Mouse (Mus musculus) c-Kit-positive CD71-positive TER-119-negative erythroid progenitor cells, embryonic 14.5 days (primary cell): ENCODE data around the gene Dnajc17.

Experiments used
- DNase-seq: peaks from one replicate; pipeline ENCODE4 v3.0.0-alpha.2; 2013; ENCODE audit warnings: low read depth

The Dnajc17 gene

DNA sequence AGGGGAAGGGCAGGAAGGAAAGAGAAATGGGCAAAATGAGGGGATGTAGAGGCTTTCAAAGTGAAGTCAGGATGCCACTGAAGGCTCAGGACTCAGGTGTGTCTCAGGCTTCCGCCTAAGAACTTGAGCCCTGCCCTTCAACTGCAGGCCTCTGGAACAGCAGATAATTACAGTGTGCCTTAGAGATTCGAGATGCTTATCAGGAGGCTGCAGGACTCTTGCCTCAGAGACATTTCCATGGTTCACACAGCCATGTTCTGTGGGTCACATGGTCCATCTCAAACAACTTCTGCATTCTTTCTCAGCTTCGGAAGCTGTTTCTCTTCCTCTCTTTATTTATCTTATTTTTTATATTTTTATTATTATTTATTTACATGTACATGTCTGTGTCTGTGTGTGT lies 45.5 kb downstream of the Dnajc17 start:
- DNase-seq, result peak; percentile 64

GRCm38 (mm10) chr2:119161247-119161646 lies 47.3 kb downstream of the Dnajc17 start:
- DNase-seq, result no peak

GRCm38 (mm10) chr2:119157836-119158235 lies 50.8 kb downstream of the Dnajc17 start:
- no peak for DNase-seq

DNA sequence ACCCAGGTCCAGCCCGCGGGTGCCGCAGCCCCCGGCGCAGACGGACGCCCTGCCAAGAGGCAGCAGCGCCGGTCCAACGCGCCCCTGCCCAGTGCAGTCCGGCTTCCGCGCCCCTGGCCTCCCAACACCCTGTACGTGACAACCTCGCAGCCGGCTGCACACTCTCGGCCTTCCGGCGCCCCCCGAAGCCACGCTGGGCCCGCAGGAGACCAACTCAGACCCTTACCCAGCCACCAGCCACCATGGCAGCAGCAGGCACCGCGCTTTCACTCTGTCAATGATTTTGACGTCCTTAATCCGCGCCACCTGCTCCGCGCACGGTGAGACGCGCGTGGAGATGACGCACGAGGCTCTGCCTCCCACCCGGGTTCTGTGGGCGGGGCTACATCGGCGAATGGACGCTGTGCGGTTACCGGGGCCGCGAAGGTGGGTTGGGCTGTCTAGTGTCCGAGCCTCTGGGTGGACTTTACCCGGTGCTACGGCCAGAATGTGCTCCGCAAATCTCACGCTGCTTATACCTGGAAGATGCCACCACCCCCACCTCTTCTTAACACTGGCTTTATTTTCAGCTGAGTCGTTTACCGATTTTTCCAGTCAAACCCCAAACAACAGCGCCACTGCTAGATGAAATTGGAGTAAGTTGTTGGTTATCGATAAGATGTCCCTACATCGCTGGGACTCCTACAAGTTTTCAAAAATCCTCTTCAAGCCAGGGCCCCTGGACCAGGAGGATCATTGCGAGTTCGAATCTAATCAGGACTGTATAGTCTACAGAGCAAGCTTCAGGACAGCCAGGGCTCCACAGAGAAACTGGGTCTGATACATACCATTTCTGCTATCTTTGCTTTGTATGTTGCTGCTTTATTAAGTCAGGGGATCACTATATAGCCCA lies 51.7 kb downstream of the Dnajc17 start, which contains the start of gene Rmdn3:
TSS of gene Rmdn3 (minus strand) at position 354 of the 892 bp plus-strand sequence.
- DNase-seq, result peak; percentile 94

DNA sequence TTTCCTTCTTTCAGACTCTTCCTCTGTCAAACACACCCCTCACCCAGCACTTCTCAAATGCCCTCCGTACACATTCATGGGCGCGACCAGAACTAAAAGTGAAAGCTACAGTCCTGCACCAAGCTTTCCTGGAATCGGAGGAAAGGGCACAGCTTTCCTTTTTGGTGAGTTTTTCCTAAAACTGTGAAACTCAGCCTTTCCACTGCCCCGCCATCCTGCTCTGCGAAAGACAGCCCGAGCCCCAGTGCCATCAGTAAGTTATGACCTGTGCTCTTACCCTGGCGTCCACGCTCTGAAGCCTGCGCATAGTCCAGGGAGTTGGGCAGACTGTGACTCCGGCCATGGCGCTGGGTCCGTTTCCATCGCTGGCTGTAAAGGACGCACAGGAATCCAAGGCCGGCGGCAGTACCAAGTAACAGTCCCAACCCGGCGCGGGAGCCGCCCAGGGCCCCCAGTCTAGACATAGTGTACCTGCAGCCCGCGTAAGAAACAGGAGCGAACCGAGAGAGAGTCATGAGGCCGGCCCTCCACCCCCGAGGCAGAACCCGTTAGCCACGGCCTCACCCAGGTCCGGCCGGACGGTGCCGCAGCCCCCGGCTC lies 52.4 kb downstream of the Dnajc17 start:
- DNase-seq, result no peak

GRCm38 (mm10) chr2:119155388-119155787 lies 53.2 kb downstream of the Dnajc17 start:
- DNase-seq, result peak; percentile 89

DNA sequence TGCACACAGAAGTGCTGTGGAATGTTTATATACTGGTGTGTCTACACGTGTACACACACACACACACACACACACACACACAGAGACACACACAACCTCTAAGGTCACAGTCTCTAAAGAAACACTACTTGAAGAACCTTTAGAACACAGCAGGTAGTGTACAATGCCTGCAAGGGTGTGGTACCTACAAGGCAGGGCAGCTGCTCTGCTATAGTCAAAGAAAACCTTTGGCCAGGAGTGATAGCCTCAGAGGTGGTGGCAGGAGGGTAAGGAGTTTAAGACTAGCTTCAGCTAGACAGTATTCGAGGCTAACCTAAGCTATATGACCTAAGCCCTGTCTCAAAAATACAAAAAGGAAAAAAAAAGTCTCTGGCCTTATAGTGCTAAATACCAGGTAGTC lies 53.9 kb downstream of the Dnajc17 start:
- no peak for DNase-seq

DNA sequence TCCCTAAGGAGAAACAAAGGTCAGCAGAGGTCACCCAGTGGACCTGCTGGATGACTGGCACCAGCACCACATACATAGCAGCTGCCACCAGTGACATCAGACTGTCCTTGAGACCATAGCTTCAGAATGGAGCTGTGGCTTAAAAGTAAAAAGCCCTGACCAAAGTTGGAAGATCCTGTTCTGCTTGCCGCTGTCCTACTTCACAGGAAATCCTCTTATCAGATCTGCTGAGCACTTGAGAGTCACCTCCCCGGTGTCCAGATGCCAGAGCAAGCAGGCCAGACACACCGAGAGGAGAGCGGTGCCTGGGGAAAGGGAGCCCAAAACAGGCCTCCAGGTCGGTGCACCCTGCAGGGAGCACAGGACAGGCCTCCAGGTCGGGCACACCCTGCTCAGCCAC lies 56.3 kb downstream of the Dnajc17 start:
- DNase-seq, result no peak

DNA sequence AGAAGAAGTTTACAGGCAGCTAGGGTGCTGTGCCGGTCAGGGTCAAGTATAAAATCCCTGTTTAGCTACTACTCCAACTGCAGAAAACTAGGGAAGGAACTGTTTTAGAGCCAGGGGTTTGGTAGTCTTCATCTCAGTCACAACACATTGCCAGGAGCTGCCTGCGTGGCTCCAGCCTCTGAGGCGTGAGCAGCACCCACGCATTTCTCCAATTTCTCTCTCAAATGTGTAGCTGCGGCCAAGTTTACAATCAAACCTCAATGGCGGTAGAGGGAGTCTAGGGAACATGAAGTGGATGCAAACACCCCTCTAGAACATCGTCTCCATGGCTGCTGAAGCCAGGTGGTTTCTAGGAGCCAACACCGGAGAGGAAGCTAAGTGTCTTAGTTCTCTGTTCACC lies 60.8 kb downstream of the Dnajc17 start:
- DNase-seq, result no peak

DNA sequence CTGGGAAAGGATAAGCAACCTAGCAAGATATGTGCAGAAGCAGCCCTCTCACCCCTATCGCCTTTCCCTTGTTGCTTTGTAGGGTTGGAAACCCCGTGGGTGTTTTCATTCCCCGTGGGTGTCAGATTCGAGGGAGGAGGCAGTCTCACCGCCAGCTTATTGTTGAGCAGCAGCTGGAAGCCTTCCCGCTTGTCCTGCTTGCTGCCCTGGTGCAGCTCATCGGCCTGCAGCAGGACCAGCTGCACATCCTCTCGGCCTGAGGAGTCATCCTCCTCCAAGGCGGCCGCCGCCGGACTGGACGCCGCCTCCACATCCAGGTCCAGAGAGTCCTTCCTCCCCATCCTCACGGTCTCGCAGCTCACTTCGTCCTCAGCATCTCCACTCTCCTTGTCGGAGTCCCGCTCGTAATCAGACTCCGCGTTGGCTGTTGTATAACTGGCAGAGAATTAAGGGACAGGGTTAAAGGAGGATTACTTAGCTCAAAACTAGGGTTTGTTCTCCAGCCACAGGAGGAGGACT lies 61.4 kb downstream of the Dnajc17 start:
- no peak for DNase-seq

DNA sequence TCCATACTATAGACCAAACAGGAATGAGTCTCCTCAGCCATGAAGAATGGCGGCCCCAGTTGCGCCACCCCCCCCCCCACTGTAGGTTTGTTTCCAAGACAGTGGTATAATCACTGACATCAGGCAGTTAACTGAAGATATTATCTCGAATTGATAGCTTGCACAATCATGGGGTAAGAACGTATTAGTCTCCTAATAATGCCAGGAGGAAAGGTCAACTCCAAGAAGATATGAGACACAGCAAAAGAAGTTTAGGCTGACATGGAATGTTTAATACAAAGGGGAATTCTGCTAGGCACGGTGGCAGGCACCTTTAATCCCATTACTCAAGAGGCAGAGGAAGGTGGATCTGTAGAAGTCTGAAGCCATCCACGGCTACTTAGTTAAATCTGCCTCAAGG lies 62.2 kb downstream of the Dnajc17 start:
- DNase-seq, result no peak

DNA sequence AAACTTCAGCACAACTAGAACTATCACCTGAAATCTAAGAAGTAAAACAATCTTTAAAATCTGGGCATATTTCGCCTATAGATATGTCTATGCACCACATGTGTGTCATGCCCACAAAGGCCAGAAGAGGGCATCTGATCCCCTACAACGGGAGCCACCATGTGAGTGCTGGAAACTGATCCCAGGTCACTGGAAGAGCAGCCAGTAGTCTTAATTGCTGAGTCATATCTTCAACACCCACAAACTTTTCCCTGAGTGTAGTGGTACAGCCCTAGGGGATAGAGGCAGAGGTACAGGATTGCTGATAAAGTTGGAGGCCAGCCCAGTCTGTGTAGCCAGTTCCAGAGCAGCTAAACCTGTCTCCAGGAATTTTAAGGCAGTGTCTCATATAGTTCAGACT lies 63.4 kb downstream of the Dnajc17 start:
- DNase-seq, result no peak

DNA sequence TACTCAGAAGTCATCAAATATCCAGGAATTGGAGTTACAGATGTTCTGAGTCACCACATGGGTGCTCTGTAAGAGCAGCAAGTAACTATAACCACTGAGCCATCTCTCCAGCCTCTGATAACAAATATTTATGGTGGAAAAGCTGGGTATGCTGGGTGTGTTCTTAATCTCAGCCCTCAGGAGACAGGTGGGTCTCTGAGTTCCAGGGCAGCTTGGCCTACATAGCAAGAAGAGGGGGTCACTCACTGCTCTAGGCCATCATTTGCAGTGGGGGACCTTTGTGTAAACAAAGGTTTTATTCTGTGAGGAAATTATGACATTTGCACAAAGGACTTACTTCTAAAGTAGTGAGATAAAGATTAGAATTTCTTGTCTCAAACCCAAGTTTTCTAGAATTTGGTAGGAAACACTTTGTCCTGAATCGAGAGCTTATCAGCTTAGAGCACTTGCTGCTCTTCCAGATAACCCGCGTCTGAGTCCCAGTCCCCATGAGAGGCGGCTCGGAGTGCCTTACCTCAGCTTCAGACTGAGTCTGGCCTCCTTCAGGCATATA lies 72.2 kb downstream of the Dnajc17 start:
- DNase-seq, result peak; percentile 81
